Mouse (Mus musculus) lung, adult 2 months (tissue): ENCODE data around the gene Ppan.

Experiments used
- CTCF ChIP-seq: fragments of 200-500 bp; IDR thresholded peaks from 2 replicates; pipeline ENCODE4 v1.5.1; 2011; ENCODE audit warnings: mild to moderate bottlenecking, low read length, control low read depth; ENCODE audit not compliant: insufficient read depth
- POLR2A ChIP-seq: fragments of 200-500 bp; IDR thresholded peaks from 2 replicates; pipeline ENCODE4 v1.6.1; 2011; ENCODE audit warnings: low read depth, mild to moderate bottlenecking, control low read depth, low read length, borderline replicate concordance; ENCODE audit errors: extremely low read depth

- TF ChIP-seq POLR2A (peak; percentile 90), CTCF (no peak)
Observed at GRCm38 (mm10) chr9:20877118-20878040, 10.6 kb upstream of the Ppan start.
